Mouse (Mus musculus) neutrophil, adult 65 days (primary cell): ENCODE results near the gene Sec22c. TPM values are rescaled to one million over a fixed set of nuclear protein-coding genes. Genes with fewer than 3 reads are reported as not detected.

Experiments used
- total RNA-seq: library from RNA; stranded (reverse); gene quantifications from 2 replicates; pipeline ENCODE4 v1.2.4, GENCODE M21; 2023

Sec22c gene
- total RNA-seq: 35.5 and 40.5 TPM in 2 replicates

DNA sequence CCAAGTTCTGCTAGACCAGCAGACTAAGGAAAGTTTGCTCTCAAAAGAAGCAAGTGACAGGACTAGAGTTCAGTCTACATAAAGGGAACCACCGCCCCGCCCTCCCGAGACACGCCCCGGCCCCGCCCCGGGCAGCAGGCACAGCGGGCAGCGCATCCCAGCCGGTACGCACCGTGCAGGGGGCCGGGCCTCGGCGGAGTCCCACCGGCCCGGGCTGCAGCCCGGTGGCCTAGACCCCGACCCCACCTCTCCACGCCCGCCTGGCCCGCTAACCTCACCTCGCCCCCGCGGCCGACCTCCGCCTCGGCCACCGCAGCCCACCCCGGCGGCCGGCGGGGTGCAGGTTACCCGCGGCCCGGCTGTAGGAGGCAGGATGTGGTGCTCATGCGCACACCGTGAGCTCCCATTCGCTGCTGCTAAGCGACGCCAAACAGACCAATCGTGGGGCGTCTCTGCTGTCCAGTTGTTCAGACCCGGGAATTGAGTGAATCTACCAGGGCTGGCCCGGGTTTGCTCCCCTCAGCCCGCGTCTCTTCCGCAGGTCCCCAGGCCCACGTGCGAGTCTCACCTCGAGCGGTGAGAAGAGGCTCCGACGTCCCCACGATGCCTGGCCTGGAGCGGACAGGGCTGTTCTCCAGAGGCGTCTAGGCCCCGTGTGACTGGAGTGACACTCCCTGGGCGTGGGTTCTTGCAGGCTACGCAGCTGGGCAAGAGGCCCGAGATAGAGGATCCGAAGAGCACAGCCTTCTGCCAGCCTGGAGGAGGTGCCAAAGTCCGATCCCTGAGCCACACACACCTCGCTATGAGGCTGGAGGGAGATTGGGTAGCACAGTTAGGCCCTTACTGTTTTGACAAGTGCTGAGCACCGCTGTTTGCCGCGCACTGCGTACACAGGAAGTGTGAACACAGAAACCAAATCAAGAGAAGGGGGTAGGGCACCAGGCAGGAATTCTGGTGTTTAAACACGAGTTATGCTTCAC is at the start of gene Sec22c:
Sec22c (minus strand) TSS at position 845 of the 980 bp plus-strand sequence.

DNA sequence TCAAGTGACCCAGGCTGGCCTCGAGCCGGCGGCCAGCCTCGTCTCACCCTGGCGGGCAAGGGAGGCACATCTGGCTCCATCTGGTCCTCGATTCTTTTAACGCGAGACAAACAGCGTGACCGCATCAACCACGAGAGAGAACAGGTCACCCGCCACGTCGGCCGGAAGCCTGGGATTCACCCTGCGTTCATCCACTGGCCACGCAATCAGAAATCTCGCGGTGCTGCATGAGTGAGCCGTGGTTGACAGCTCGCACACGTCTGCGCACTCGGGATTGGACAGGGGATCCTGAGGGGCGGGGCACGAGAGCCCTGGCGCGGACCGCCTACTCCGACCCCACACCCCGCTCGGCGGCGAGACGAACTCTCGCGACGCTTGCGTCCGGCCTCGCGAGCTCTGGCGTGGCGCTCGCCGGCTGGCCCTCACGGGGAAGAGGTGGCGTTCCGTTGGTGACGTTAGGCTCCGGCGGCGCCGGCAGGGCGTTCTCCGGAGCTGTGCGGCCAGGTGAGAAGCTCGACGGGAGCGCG is 13.6 kb upstream of the Sec22c start, which contains the start of gene Nktr:
Nktr (plus strand) TSS at position 378 of the 527 bp plus-strand sequence.

DNA sequence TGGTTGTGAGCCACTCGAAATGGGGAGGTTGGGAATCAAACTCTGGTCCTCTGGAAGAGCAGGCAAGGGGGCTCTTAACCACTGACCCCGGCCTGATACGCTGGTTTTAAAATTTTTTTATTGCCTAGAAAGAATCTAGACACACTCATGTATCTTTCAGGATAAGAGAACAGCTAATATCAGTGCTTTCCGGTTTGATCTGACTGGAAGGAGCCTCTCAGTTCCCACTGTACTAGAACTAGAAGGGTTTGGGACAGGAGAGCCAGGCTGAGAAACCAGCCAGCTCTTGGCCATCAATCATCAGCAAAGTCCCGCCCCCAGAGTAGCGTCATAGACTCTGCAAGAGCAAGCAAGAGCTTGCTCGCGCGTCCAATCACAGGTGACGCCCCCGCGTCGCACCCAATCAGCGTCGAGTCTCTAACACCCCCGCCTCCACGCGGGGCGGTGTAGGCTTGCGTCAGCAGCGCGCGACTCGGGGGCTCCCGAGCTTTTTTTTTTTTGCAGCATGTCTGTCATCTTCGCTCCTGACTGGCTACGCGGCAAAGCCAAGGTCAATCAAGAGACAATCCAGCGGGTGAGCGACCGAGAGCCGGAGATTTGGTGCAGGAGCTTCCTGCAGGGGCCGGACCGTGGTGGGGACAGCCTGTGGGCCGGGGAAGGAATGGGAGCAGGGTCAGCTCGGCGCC is 4.8 kb upstream of the Sec22c start, which contains the start of gene Ss18l2:
Ss18l2 (plus strand) TSS at position 432 of the 686 bp plus-strand sequence.

DNA sequence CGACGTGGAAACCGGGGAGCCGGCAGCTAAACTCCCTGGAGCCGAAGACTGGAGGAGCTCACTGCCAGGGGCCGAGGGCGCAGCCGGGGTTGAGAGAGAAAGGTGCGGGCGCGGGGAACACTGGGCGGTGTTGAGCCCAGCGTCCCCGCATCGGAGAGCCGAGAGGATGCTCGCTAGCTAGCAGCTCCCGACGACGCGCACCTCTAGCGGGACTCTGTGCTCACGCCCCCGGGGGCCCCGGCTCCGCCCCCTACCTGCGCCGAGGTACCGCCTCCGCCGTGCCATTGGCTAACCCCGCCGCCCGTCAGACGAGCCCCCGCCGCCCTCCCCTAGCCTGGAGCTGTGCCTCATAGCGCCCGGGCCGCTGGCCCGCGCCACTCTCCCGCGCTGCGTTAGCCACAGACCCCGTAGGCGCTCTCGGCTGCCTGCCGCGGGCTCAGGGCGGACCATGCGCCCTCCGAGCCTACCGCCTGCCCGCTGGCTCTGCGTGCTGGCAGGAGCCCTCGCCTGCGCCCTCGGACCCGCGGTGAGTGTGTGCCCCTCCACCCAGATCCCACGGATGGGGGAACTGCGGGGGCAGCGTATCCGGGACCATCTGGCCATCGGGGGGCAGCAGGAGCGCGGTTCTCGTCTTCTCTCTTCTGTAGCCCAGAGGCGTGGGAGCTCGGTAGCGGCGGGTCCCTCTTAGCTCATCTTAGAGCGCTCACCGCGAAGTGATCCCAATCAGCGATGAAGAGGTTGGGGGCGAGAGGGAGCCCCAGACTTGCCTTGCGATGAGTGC is 62.7 kb downstream of the Sec22c start, which contains the start of gene Vipr1:
Vipr1 (plus strand) TSS at position 316 of the 781 bp plus-strand sequence.

DNA sequence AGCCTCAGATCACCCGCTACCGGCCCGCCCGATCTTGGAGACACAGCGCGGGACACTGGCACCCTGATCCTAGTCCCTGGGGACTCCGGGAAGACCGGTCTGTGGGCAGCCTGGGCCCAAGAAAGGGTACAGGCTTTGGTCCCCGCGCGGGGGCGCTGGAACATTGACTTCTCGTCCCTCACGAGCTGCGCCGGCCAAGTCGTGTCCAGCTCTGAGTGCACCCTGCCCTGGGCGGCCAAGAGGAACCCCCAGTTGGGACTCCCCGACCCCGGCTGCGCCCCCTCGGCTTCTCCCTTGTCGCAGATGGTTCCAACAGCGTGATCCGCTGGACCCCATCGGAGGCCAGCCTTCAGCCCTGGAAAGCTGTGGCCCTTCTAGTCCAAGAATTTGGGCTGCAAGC is 63.3 kb downstream of the Sec22c start, which contains the start of gene Lyzl4:
Lyzl4 (minus strand) TSS at position 96 of the 400 bp plus-strand sequence.

Other genes with a start within 250 kb of the Sec22c start
- not detected in 2 replicates for gene Cck, start 209.8 kb downstream of the Sec22c start, total RNA-seq
- not detected in 2 replicates for gene Lyzl4, start 63.4 kb downstream of the Sec22c start, total RNA-seq
- 0.18 and 1.1 TPM in 2 replicates for gene Vipr1, start 62.8 kb downstream of the Sec22c start, total RNA-seq
- gene Ss18l2, start 4.8 kb upstream of the Sec22c start, total RNA-seq: 18.0 and 18.3 TPM in 2 replicates
- gene Nktr, start 13.7 kb upstream of the Sec22c start, total RNA-seq: 270 and 434 TPM in 2 replicates
- gene Zfp651, start 53.8 kb upstream of the Sec22c start, total RNA-seq: 0.41 and 0.75 TPM in 2 replicates
- gene Klhl40, start 72.1 kb upstream of the Sec22c start, total RNA-seq: not detected in 2 replicates
- gene Hhatl, start 87.0 kb upstream of the Sec22c start, total RNA-seq: not detected in 2 replicates
- not detected in 2 replicates for gene Ccdc13, start 134.0 kb upstream of the Sec22c start, total RNA-seq
- gene Higd1a, start 152.9 kb upstream of the Sec22c start, total RNA-seq: 26.3 and 31.1 TPM in 2 replicates
- gene Ackr2, start 192.9 kb upstream of the Sec22c start, total RNA-seq: not detected in 2 replicates
- gene Cyp8b1, start 210.8 kb upstream of the Sec22c start, total RNA-seq: not detected in 2 replicates
- gene Fam198a, start 245.5 kb upstream of the Sec22c start, total RNA-seq: not detected in 2 replicates